Mouse (Mus musculus) thymus, postnatal 10 days (tissue): ENCODE results near the gene Gm10471.
"Not testable (repeated sequence)": the region's sequence is repeated elsewhere in the genome, so short reads cannot be mapped to it uniquely, and the experiment has no call there.

Experiments
- DNase-seq, 2 experiments: peaks; one replicate each; pipeline ENCODE4 v3.0.0; 2021; ENCODE audit warnings: low spot score in 2 of 2

The Gm10471 gene

GRCm38 (mm10) chr5:26089191-26089590 lies at the start of gene Gm10471:
Gm10471 (minus strand) TSS chr5:26089291.
- DNase-seq, result not testable (repeated sequence)

DNA sequence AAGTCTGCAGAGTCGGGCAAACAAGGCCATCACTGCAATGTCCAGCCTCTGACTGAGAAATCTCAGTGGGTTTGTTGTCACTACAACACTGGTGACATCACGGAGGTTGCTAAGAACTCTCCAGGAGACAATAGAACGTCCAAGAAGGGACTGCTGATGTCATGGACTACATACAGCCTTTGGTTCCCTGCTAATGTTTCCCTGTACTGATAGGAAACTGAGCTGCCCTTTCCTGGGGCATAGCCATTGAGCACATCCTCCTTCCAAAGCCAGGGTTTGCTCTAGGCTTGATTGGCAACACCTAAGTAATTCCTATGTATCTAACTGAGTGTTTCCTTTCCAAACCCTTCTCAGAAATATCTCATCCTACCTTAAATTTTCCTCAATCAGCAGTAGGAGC lies 32.2 kb upstream of the Gm10471 start, which contains the start of gene Gm10220:
TSS of gene Gm10220 (minus strand) at position 101 of the 400 bp plus-strand sequence.
- DNase-seq, result not testable (repeated sequence)

- not testable (repeated sequence) for DNase-seq
Observed at GRCm38 (mm10) chr5:26105262-26105661, 16.2 kb upstream of the Gm10471 start, which contains the start of gene 5031410I06Rik. 5031410I06Rik (minus strand) TSS chr5:26105362.

DNA sequence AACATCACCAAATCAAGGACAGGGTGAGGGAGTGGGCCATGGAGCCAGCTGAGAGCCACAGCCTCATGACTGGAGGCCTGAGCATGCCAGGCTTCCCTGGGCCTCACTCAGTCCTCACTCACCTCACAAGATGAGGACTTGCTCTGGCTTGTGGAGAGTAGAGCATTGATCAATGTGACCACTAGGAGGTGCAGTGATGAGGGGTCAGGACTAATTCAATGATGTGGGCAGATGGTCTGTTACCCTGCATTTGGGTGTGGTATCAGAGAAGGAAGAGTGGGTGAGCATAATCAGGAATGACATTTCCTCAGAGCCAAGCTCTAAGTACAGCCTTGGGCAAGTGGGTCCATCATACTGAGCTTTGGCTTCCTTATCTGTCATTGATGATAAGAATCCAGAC lies 10.1 kb downstream of the Gm10471 start:
- not testable (repeated sequence) for DNase-seq

GRCm38 (mm10) chr5:26070716-26071115 lies 18.4 kb downstream of the Gm10471 start:
- no peak for DNase-seq

- not testable (repeated sequence) for DNase-seq
Observed at GRCm38 (mm10) chr5:26058481-26058880, 30.6 kb downstream of the Gm10471 start, which contains the start of gene Gm7347. Gm7347 (minus strand) TSS chr5:26058581.

GRCm38 (mm10) chr5:26039458-26039857 lies 49.6 kb downstream of the Gm10471 start, which contains the start of gene Speer4a:
Speer4a (minus strand) TSS chr5:26039558.
- DNase-seq, result not testable (repeated sequence)
